Mouse (Mus musculus) MN1 (cell line): ENCODE results near the gene Slc22a14.

Source experiments
- DNase-seq: peaks from one replicate; pipeline ENCODE4 v3.0.0-alpha.2; 2016; ENCODE audit warnings: low spot score

The Slc22a14 gene

GRCm38 (mm10) chr9:119142066-119142465, 223.3 kb downstream of the Slc22a14 start:
- DNase-seq, result no peak

GRCm38 (mm10) chr9:119138836-119139235, 226.5 kb downstream of the Slc22a14 start:
- no peak for DNase-seq

- DNase-seq, result no peak
Measured at GRCm38 (mm10) chr9:119130692-119131091, 234.7 kb downstream of the Slc22a14 start.

GRCm38 (mm10) chr9:119128436-119129181, 236.7 kb downstream of the Slc22a14 start:
- DNase-seq, result no peak

- DNase-seq, result no peak
Measured at GRCm38 (mm10) chr9:119122596-119123369, 242.6 kb downstream of the Slc22a14 start.

- no peak for DNase-seq
Measured at GRCm38 (mm10) chr9:119120168-119120560, 245.2 kb downstream of the Slc22a14 start.
